Mouse (Mus musculus): ENCODE measurements around the gene Prr5l. TPM values are rescaled to one million over a fixed set of nuclear protein-coding genes. Genes with fewer than 3 reads are reported as not detected.

Prr5l gene
- polyA plus RNA-seq, 1 experiment, result 0.43 TPM

DNA sequence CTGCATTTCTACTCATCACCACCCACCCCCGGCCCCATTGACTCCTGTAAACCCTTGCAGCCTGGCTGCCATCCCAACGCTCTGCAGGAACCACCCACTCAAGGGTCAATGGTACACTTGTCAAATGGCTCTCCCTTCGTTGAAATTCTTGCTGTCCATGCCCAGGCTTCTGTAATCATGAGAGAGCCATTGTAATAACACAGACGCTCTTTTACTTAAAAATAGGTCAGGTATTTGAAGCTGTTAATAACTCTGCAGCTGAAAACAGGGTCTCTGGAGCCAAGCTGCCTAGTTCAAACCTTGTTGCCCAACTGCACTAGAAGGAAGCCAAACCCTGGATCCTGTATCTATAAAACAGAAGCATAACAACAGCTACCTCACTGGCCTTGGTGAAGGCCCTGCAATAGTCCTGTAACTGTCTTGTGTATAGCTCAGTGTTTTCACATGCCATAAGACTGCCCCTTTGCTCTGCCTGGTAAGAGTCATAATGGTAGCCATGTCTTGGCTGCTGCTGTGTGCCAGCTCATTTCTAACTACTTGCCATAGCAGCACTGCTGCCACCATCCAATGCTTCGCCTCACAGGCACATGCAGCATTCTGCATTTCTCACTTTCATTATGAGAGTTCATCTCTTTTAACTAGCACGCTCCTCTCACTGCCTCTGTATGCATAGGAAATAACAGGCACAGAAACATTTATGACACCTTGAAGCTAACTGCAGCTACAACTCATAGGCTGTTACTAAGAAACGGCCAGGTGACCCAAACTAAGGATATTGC, 63.7 kb downstream of the Prr5l start:
- Histone ChIP-seq H3ac (ENCODE audit: control insufficient read depth, insufficient read length, low read depth) (no peak overlapping the region), H3K79me3 (ENCODE audit: low read depth) (no peaks in the 10 kb centered on the region), H3K4me3 (ENCODE audit: insufficient read depth, poor library complexity, severe bottlenecking) (no peak overlapping the region), H3K27me3 (ENCODE audit: control insufficient read depth, insufficient read depth, insufficient read length) (no peaks in the 10 kb centered on the region), H3K79me2 (ENCODE audit: control insufficient read depth, insufficient read depth) (no peaks in the 10 kb centered on the region), H3K36me3 (ENCODE audit: control insufficient read depth, insufficient read depth) (no peaks in the 10 kb centered on the region)
- TF ChIP-seq CEBPB (IDR thresholded peaks at IDR 0.05; ENCODE audit: low read depth) (no peak), MAX (IDR thresholded peaks at IDR 0.05) (no peak), MYOG (IDR thresholded peaks at IDR 0.05; ENCODE audit: control insufficient read depth, extremely low read depth, insufficient read length) (no peak), FOSL1 (IDR thresholded peaks at IDR 0.05; ENCODE audit: insufficient read depth, low read length, poor library complexity, severe bottlenecking) (no peak), CTCF (IDR thresholded peaks at IDR 0.05; ENCODE audit: control insufficient read depth, insufficient read depth, insufficient read length) (no peak)

GRCm38 (mm10) chr2:101816646-101817308, 66.0 kb downstream of the Prr5l start:
- Histone ChIP-seq H3K79me3 (ENCODE audit: low read depth) (no peaks in the 10 kb centered on the region), H3K36me3 (ENCODE audit: control insufficient read depth, insufficient read depth) (no peaks in the 10 kb centered on the region), H3K4me3 (ENCODE audit: insufficient read depth, poor library complexity, severe bottlenecking) (no peak overlapping the region), H3K79me2 (ENCODE audit: control insufficient read depth, insufficient read depth) (no peaks in the 10 kb centered on the region), H3ac (ENCODE audit: control insufficient read depth, insufficient read length, low read depth) (no peak overlapping the region), H3K27me3 (ENCODE audit: control insufficient read depth, insufficient read depth, insufficient read length) (no peaks in the 10 kb centered on the region)
- TF ChIP-seq USF1 (IDR thresholded peaks at IDR 0.05; ENCODE audit: low read depth) (no peak), MYOG (IDR thresholded peaks at IDR 0.05; ENCODE audit: control insufficient read depth, extremely low read depth, insufficient read length) (no peak), CEBPB (IDR thresholded peaks at IDR 0.05; ENCODE audit: low read depth) (no peak), FOSL1 (IDR thresholded peaks at IDR 0.05; ENCODE audit: insufficient read depth, low read length, poor library complexity, severe bottlenecking) (no peak), MYOD1 (IDR thresholded peaks at IDR 0.05; ENCODE audit: control insufficient read depth, insufficient read length, low read depth) (no peak), MAX (IDR thresholded peaks at IDR 0.05) (no peak), CTCF (IDR thresholded peaks at IDR 0.05; ENCODE audit: control insufficient read depth, insufficient read depth, insufficient read length) (no peak)

- no peak overlapping the region for H3K4me3 ChIP-seq (ENCODE audit: insufficient read depth, poor library complexity, severe bottlenecking)
Measured at GRCm38 (mm10) chr2:101815250-101815934, 67.4 kb downstream of the Prr5l start.

GRCm38 (mm10) chr2:101814272-101814625, 68.6 kb downstream of the Prr5l start:
- no peak for TF ChIP-seq USF1 (IDR thresholded peaks at IDR 0.05; ENCODE audit: low read depth)
- no peaks in the 10 kb centered on the region for H3K36me3 ChIP-seq (ENCODE audit: control insufficient read depth, insufficient read depth)
- H3K27me3 ChIP-seq (ENCODE audit: control insufficient read depth, insufficient read depth, insufficient read length), result no peaks in the 10 kb centered on the region
- no peak overlapping the region for H3K4me3 ChIP-seq (ENCODE audit: insufficient read depth, poor library complexity, severe bottlenecking)
- no peak overlapping the region for H3ac ChIP-seq (ENCODE audit: control insufficient read depth, insufficient read length, low read depth)
- H3K79me2 ChIP-seq (ENCODE audit: control insufficient read depth, insufficient read depth), result no peaks in the 10 kb centered on the region
- H3K79me3 ChIP-seq (ENCODE audit: low read depth), result no peaks in the 10 kb centered on the region

More at GRCm38 (mm10) chr2:101815250-101815934, 67.4 kb downstream of the Prr5l start:
- TF ChIP-seq CTCF (IDR thresholded peaks at IDR 0.05; ENCODE audit: control insufficient read depth, insufficient read depth, insufficient read length) (no peak), CEBPB (IDR thresholded peaks at IDR 0.05; ENCODE audit: low read depth) (no peak), MYOG (IDR thresholded peaks at IDR 0.05; ENCODE audit: control insufficient read depth, extremely low read depth, insufficient read length) (no peak), USF1 (IDR thresholded peaks at IDR 0.05; ENCODE audit: low read depth) (no peak)
- Histone ChIP-seq H3K36me3 (ENCODE audit: control insufficient read depth, insufficient read depth) (no peaks in the 10 kb centered on the region), H3K27me3 (ENCODE audit: control insufficient read depth, insufficient read depth, insufficient read length) (no peaks in the 10 kb centered on the region), H3K79me3 (ENCODE audit: low read depth) (no peaks in the 10 kb centered on the region), H3ac (ENCODE audit: control insufficient read depth, insufficient read length, low read depth) (no peak overlapping the region), H3K79me2 (ENCODE audit: control insufficient read depth, insufficient read depth) (no peaks in the 10 kb centered on the region)

DNA sequence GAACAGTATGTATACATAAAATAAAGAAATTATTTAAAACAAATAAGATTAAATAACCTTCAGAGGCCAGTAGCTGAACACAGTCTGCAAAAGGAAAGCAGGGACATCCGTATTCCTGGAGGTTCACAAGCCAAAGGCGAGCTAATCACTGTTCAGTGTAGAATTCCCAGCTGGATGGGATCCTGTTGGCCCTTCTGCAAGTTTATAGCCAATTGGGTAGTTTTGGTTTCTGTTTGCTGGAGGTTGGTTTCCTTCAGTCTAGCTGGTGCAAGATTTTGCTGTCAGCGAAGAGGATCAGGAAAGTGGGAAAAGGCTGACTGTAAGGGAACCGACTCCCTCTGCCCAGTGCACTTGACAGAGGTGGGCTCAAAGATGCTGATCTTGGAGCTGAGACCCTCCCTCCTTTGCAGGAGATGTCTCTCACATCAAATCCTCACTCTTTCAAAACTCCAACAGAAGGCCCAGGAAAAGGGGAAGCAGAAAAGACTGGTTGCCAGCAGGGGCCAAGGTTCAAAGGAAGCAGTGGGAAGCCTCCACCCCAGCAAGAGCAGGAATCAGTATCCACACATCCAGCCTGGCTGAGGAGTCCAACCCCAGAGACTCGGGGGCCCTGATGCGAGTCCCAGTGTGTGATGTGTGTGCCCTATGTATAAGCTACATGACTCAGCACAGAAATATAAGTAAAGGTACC, 69.1 kb downstream of the Prr5l start:
- Histone ChIP-seq H3K4me3 (ENCODE audit: insufficient read depth, poor library complexity, severe bottlenecking) (no peak overlapping the region), H3ac (ENCODE audit: control insufficient read depth, insufficient read length, low read depth) (no peak overlapping the region), H3K27me3 (ENCODE audit: control insufficient read depth, insufficient read depth, insufficient read length) (no peaks in the 10 kb centered on the region), H3K79me2 (ENCODE audit: control insufficient read depth, insufficient read depth) (no peaks in the 10 kb centered on the region), H3K79me3 (ENCODE audit: low read depth) (no peaks in the 10 kb centered on the region), H3K36me3 (ENCODE audit: control insufficient read depth, insufficient read depth) (no peaks in the 10 kb centered on the region)
- TF ChIP-seq MYOD1 (IDR thresholded peaks at IDR 0.05; ENCODE audit: control insufficient read depth, insufficient read length, low read depth) (no peak), CTCF (IDR thresholded peaks at IDR 0.05; ENCODE audit: control insufficient read depth, insufficient read depth, insufficient read length) (no peak), FOSL1 (IDR thresholded peaks at IDR 0.05; ENCODE audit: insufficient read depth, low read length, poor library complexity, severe bottlenecking) (no peak), MYOG (IDR thresholded peaks at IDR 0.05; ENCODE audit: control insufficient read depth, extremely low read depth, insufficient read length) (no peak), USF1 (IDR thresholded peaks at IDR 0.05; ENCODE audit: low read depth) (no peak), CEBPB (IDR thresholded peaks at IDR 0.05; ENCODE audit: low read depth) (no peak), MAX (IDR thresholded peaks at IDR 0.05) (no peak)
